Mouse (Mus musculus) spleen, adult 2 months (tissue): ENCODE measurements around the gene Glrx5. TPM values are rescaled to one million over a fixed set of nuclear protein-coding genes. Genes with fewer than 3 reads are reported as not detected.

ENCODE experiments used
- DNase-seq, 2 experiments: peaks; one replicate each; pipeline versions ENCODE4 v3.0.0 to v3.0.0-alpha.2; 2012 to 2021; ENCODE audit warnings: low spot score in 2 of 2, low read depth in 1 of 2
- H3K27ac ChIP-seq: fragments of 200-500 bp; 2 replicates; pipeline ENCODE4 v1.5.1; 2012; ENCODE audit warnings: low read length, inconsistent platforms; ENCODE audit not compliant: insufficient read depth
- H3K27me3 ChIP-seq: fragments of 200-500 bp; 2 replicates; pipeline ENCODE4 v1.6.1; 2012; ENCODE audit warnings: mild to moderate bottlenecking, moderate library complexity, low read length, inconsistent platforms; ENCODE audit not compliant: control insufficient read depth, insufficient read depth
- H3K36me3 ChIP-seq: fragments of 200-500 bp; 2 replicates; pipeline ENCODE4 v1.6.1; 2012; ENCODE audit warnings: mild to moderate bottlenecking, low read length, inconsistent platforms; ENCODE audit not compliant: control insufficient read depth, insufficient read depth
- H3K4me1 ChIP-seq: fragments of 200-500 bp; 2 replicates; pipeline ENCODE4 v1.6.1; 2011; ENCODE audit warnings: inconsistent platforms; ENCODE audit not compliant: control insufficient read depth, insufficient read depth, insufficient read length
- H3K4me3 ChIP-seq: fragments of 200-500 bp; 2 replicates; pipeline ENCODE4 v1.5.1; 2011; ENCODE audit warnings: mild to moderate bottlenecking, inconsistent platforms; ENCODE audit not compliant: insufficient read depth, insufficient read length; ENCODE audit errors: extremely low read depth
- CTCF ChIP-seq: fragments of 200-500 bp; IDR thresholded peaks from 2 replicates; pipeline ENCODE4 v1.5.1; 2011; ENCODE audit warnings: mild to moderate bottlenecking, inconsistent platforms; ENCODE audit not compliant: insufficient read depth, insufficient read length, insufficient replicate concordance; ENCODE audit errors: extremely low read depth
- POLR2A ChIP-seq: fragments of 200-500 bp; IDR thresholded peaks from 2 replicates; pipeline ENCODE4 v1.6.1; 2011; ENCODE audit warnings: low read depth, low read length, inconsistent platforms
- WGBS: fragments of 180-500 bp; shearing (Covaris S2); methylation state at CpG from one replicate; pipeline ENCODE4 v1.1.7; 2018; 5-methylcytosine and 5-hydroxymethylcytosine counted together
- polyA plus RNA-seq: library from polyadenylated mRNA; depleted of rRNA; stranded (reverse); fragments of >200 nt; gene quantifications from 2 replicates; pipeline ENCODE4 v1.2.3, GENCODE M21; 2012

Gene Glrx5
- polyA plus RNA-seq, 1 experiment = 102 TPM

DNA sequence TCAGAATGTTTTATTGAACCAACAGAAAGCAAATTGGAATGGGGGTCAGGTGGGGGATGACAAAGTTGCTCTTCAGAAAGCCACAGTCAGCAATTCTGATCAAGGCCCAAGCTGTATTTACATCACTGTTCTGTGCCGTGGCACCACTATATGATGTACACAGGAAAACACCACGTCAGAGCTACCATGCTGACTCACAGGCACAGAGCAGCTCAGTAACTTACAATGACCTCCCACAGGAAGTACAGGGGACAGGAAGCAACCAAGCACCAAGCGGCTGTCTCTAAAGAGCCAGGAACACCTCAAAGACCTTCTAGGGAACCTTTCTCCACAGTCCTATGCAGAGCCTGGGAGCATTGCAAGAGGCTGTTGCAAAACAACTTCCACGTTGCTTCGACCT lies 36.4 kb downstream of the Glrx5 start:
- Histone ChIP-seq H3K4me3 (no peak overlapping the region), H3K36me3 (no peaks in the 10 kb centered on the region), H3K27me3 (no peaks in the 10 kb centered on the region), H3K27ac (no peak overlapping the region), H3K4me1 (no peaks in the 10 kb centered on the region)
- no peak for DNase-seq
- TF ChIP-seq POLR2A = no peak
- TF ChIP-seq CTCF = no peak
- 26% methylated on average over 5 of the region's 5 CpGs for WGBS

DNA sequence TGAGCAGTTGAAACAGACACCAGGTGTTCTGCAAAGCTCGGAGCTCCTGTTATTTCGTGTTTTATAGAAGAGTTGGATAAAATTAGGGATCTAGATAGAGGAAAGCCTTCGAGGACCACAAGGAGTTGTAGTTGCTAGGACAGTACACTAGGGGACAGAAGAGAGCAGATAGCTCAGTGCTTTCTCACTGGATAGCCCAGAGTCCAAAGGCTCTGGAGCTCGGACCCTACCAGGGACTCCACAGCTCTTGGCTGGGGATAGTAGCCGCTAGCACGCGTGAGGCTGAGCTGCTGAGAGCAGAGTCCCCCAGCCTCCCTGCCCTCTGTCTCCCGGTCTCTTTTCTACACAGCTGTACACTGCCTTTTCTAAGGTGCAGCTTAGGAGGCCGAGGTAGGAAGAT lies 41.2 kb downstream of the Glrx5 start:
- WGBS = 47% methylated on average over 9 of the region's 9 CpGs
- Histone ChIP-seq H3K4me1 (no peaks in the 10 kb centered on the region), H3K36me3 (no peaks in the 10 kb centered on the region), H3K27me3 (no peaks in the 10 kb centered on the region), H3K4me3 (no peak overlapping the region), H3K27ac (no peak overlapping the region)
- DNase-seq = no peak
- TF ChIP-seq POLR2A (no peak), CTCF (peak; percentile 10; the same call in 1 of the 2 replicates)

DNA sequence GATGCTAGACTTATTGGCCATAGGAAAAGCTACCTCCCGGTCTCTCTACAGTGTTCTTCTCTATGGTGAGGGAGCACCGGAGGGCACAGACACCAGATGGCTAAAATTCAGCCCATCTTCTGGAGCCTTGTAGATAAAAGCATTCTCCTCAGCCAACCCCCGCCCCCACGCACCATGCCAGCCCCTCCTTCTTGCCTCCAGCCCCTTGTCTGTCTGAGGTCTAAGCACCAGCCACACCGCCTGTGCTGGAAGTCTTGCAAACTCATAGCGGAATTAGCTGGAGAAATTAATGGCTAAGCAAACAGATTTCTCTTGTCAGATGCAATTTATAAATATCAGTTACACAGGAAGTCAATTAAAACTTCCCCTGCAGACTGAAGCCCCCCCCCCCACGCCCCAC lies 43.0 kb downstream of the Glrx5 start:
- no peaks in the 10 kb centered on the region for H3K27me3 ChIP-seq
- no peak overlapping the region; the same call in 1 of the 2 replicates for H3K27ac ChIP-seq
- no peaks in the 10 kb centered on the region for H3K4me1 ChIP-seq
- no peaks in the 10 kb centered on the region for H3K36me3 ChIP-seq
- WGBS = 71% methylated on average over 7 of the region's 7 CpGs
- no peak for TF ChIP-seq CTCF
- no peak for TF ChIP-seq POLR2A
- no peak overlapping the region for H3K4me3 ChIP-seq
- no peak for DNase-seq

DNA sequence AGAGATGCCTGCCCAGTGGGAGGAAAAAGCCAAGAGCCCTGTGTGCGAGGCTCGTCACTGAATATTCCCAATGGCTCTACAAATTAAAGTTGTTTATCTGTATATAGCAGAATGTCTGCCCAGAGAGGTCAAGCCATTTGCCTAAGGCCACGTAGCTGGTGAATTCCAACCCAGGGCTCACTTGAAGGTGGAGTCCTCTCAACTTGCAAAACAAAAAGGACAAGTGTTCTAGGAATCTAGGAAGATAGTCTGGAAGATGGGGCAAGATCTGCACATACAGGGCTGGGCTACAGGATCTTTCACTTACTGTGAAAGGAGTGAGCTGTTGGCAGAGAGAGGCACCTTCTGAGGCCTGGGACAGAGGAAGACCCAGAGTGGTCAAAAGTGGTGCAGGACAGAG lies 44.0 kb downstream of the Glrx5 start:
- TF ChIP-seq POLR2A = no peak
- no peak for TF ChIP-seq CTCF
- 85% methylated on average over 3 of the region's 3 CpGs for WGBS
- DNase-seq = no peak

DNA sequence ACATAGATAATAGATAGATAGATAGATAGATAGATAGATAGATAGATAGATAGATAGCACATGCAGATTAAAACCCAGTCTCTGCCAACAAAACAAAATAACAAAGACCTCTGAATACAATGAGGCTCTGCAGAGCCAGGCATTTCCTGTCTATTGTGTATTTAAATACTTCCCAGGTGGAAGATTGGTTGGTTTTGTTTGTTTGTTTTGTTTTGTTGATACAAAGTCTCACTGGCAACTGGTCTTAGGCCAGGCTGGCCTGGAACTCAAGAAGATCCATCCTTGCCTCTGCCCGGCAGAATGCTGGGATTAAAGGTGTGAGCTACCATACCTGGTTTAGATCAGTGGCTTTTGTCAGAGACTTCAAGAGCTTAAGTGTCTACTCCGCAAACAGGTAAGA lies 44.7 kb downstream of the Glrx5 start:
- TF ChIP-seq CTCF (no peak), POLR2A (no peak)
- no peak for DNase-seq
- H3K27ac ChIP-seq = 0 out of 2 replicates have a peak overlapping the region, but pooled peaks have one; percentile 9
- no peaks in the 10 kb centered on the region for H3K36me3 ChIP-seq
- H3K27me3 ChIP-seq = no peaks in the 10 kb centered on the region
- H3K4me3 ChIP-seq = no peak overlapping the region
- H3K4me1 ChIP-seq = no peaks in the 10 kb centered on the region
- WGBS = 90% methylated on average over 2 of the region's 2 CpGs

More for the DNA sequence above, 44.0 kb downstream of the Glrx5 start:
- Histone ChIP-seq H3K36me3 (no peaks in the 10 kb centered on the region), H3K27ac (peak overlapping the region; percentile 20), H3K27me3 (no peaks in the 10 kb centered on the region), H3K4me1 (no peaks in the 10 kb centered on the region), H3K4me3 (no peak overlapping the region)

DNA sequence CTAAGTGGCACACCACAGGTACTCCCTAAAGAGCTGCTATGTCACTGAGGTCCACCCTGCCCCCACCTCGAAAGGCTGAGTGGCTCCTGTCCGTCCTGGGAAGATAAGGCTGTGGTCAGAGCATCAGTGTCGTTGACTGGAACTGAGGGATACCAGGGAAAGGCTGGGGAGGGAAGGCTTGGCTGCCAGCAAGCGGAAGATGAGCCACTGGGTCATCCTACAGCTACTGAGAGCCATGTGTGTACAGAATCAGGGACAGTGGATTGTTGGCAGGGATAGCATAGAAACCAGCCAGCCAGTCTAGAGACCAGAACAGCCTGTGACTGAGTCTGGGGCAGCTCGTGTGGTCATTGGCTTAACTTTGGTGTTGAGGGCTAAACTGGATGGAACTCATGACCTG lies 51.7 kb downstream of the Glrx5 start:
- H3K36me3 ChIP-seq = no peaks in the 10 kb centered on the region
- DNase-seq = no peak
- H3K27ac ChIP-seq = no peak overlapping the region
- no peaks in the 10 kb centered on the region for H3K27me3 ChIP-seq
- TF ChIP-seq CTCF = no peak
- TF ChIP-seq POLR2A = no peak
- no peaks in the 10 kb centered on the region for H3K4me1 ChIP-seq
- no peak overlapping the region for H3K4me3 ChIP-seq
- WGBS = 65% methylated on average over 5 of the region's 5 CpGs

DNA sequence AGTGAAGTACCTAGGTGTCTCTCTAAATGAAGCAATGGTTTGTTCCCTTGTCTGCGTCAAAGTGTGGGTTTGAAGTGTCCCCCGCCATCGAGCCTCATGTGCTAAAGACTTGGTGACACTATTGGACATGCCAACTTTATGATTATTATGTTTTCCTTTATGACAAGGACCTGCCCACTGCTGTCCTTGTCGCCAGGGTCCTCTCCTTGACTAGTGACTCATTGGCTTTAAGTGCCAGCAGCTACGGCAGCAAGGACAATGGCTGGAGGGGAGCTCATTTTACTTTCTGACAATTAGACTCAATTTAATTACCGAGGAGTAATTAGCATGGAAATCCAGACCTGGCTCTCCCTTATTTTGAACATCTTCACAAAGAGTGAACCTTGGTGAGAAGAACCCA lies 52.3 kb downstream of the Glrx5 start:
- no peak overlapping the region for H3K27ac ChIP-seq
- H3K27me3 ChIP-seq = no peaks in the 10 kb centered on the region
- TF ChIP-seq CTCF = no peak
- no peak for TF ChIP-seq POLR2A
- 90% methylated on average over 6 of the region's 6 CpGs for WGBS
- no peaks in the 10 kb centered on the region for H3K4me1 ChIP-seq
- no peak overlapping the region for H3K4me3 ChIP-seq
- DNase-seq = no peak
- H3K36me3 ChIP-seq = no peaks in the 10 kb centered on the region
